Mouse (Mus musculus) liver, adult 2 months (tissue): ENCODE measurements at regions not wholly inside any gene's neighbourhood (a gene's known extent, or its start where the extent isn't known, plus 50 kb on each side); places are given as distances from the start of the nearest gene placed in this dataset.

Source experiments
- DNase-seq: peaks from one replicate; pipeline ENCODE4 v3.0.0-alpha.2; 2011; ENCODE audit warnings: low read depth, low spot score; ENCODE audit errors: extremely low read depth
- H3K27ac ChIP-seq: fragments of 200-500 bp; replicated peaks from 2 replicates; pipeline ENCODE4 v1.5.1; 2012; ENCODE audit warnings: low read depth, mild to moderate bottlenecking, control low read depth, inconsistent platforms, low read length; ENCODE audit not compliant: insufficient read depth
- H3K27me3 ChIP-seq: fragments of 200-500 bp; 2 replicates; pipeline ENCODE4 v1.6.1; 2012; ENCODE audit warnings: mild to moderate bottlenecking, moderate library complexity, low read length, inconsistent platforms; ENCODE audit not compliant: control insufficient read depth, insufficient read depth
- H3K36me3 ChIP-seq: fragments of 200-500 bp; 2 replicates; pipeline ENCODE4 v1.6.1; 2012; ENCODE audit warnings: low read length, inconsistent platforms; ENCODE audit not compliant: control insufficient read depth, insufficient read depth
- H3K4me1 ChIP-seq: fragments of 200-500 bp; 2 replicates; pipeline ENCODE4 v1.6.1; 2011; ENCODE audit warnings: low read length; ENCODE audit not compliant: control insufficient read depth, insufficient read depth
- H3K4me3 ChIP-seq: fragments of 200-500 bp; 2 replicates; pipeline ENCODE4 v1.5.1; 2011; ENCODE audit warnings: low read depth, mild to moderate bottlenecking, control low read depth, low read length, moderate library complexity; ENCODE audit not compliant: insufficient read depth
- H3K79me2 ChIP-seq: fragments of 200-500 bp; 2 replicates; pipeline ENCODE4 v1.6.1; 2012; ENCODE audit warnings: inconsistent platforms, mild to moderate bottlenecking, low read length, moderate library complexity; ENCODE audit not compliant: control insufficient read depth, insufficient read depth
- H3K9ac ChIP-seq: fragments of 200-500 bp; 2 replicates; pipeline ENCODE4 v1.6.1; 2012; ENCODE audit warnings: low read depth, mild to moderate bottlenecking, control low read depth, inconsistent platforms, low read length
- CTCF ChIP-seq: fragments of 200-500 bp; IDR thresholded peaks from 2 replicates; pipeline ENCODE4 v1.5.1; 2011; ENCODE audit warnings: low read depth, low read length, control low read depth
- POLR2A ChIP-seq: fragments of 200-500 bp; IDR thresholded peaks from 2 replicates; pipeline ENCODE4 v1.6.1; 2011; ENCODE audit warnings: low read length, control low read depth; ENCODE audit not compliant: insufficient read depth; ENCODE audit errors: extremely low read depth
- WGBS: fragments of 180-500 bp; shearing (Covaris S2); methylation state at CpG from one replicate; pipeline ENCODE4 v1.1.7; 2018; 5-methylcytosine and 5-hydroxymethylcytosine counted together

- Histone ChIP-seq H3K27me3 (no peaks in the 10 kb centered on the region), H3K9ac (no peak overlapping the region), H3K4me3 (no peak overlapping the region), H3K36me3 (no peaks in the 10 kb centered on the region), H3K4me1 (no peaks in the 10 kb centered on the region), H3K27ac (no peak overlapping the region), H3K79me2 (no peaks in the 10 kb centered on the region)
- no peak for DNase-seq
- 61% methylated on average over 2 of the region's 2 CpGs for WGBS
- TF ChIP-seq CTCF (no peak), POLR2A (no peak)
Measured at GRCm38 (mm10) chr10:109105781-109106180, 95.0 kb upstream of the Syt1 start.

GRCm38 (mm10) chr10:109092219-109092618 lies 81.4 kb upstream of the Syt1 start:
- no peaks in the 10 kb centered on the region for H3K79me2 ChIP-seq
- TF ChIP-seq POLR2A: no peak
- TF ChIP-seq CTCF: no peak
- H3K9ac ChIP-seq: no peak overlapping the region
- no peaks in the 10 kb centered on the region for H3K36me3 ChIP-seq
- H3K27ac ChIP-seq: no peak overlapping the region
- no peaks in the 10 kb centered on the region for H3K27me3 ChIP-seq
- DNase-seq: no peak
- no peaks in the 10 kb centered on the region for H3K4me1 ChIP-seq
- WGBS: 59% methylated on average over 4 of the region's 4 CpGs
- H3K4me3 ChIP-seq: no peak overlapping the region

GRCm38 (mm10) chr10:109079773-109080172 lies 69.0 kb upstream of the Syt1 start:
- TF ChIP-seq POLR2A (no peak), CTCF (no peak)
- no peaks in the 10 kb centered on the region for H3K36me3 ChIP-seq
- H3K27ac ChIP-seq: no peak overlapping the region
- no peak overlapping the region for H3K4me3 ChIP-seq
- no peak for DNase-seq
- no peak overlapping the region for H3K9ac ChIP-seq
- no peaks in the 10 kb centered on the region for H3K27me3 ChIP-seq
- WGBS: 50% methylated on average over 7 of the region's 7 CpGs
- H3K79me2 ChIP-seq: no peaks in the 10 kb centered on the region
- no peaks in the 10 kb centered on the region for H3K4me1 ChIP-seq

GRCm38 (mm10) chr10:109074218-109074617 lies 63.4 kb upstream of the Syt1 start:
- no peak overlapping the region for H3K27ac ChIP-seq
- TF ChIP-seq POLR2A (no peak), CTCF (no peak)
- H3K36me3 ChIP-seq: no peaks in the 10 kb centered on the region
- no peak for DNase-seq
- H3K79me2 ChIP-seq: no peaks in the 10 kb centered on the region
- H3K4me1 ChIP-seq: no peaks in the 10 kb centered on the region
- no peak overlapping the region for H3K4me3 ChIP-seq
- H3K27me3 ChIP-seq: no peaks in the 10 kb centered on the region
- WGBS: 85% methylated on average over 7 of the region's 7 CpGs
- H3K9ac ChIP-seq: no peak overlapping the region
